Mouse (Mus musculus) spleen, adult 18-20 months (tissue): ENCODE measurements around the gene Ap1ar.
A peak's percentile ranks its signal among the peaks of the same experiment; 100 is the strongest.

Source experiments
- DNase-seq, 2 experiments: peaks; one replicate each; pipeline ENCODE4 v3.0.0; 2022; ENCODE audit warnings: mixed read lengths in 2 of 2

Ap1ar gene

GRCm38 (mm10) chr3:127837154-127837865 is at the start of gene Ap1ar:
TSS of gene Ap1ar (minus strand) at chr3:127837523.
- DNase-seq, result peak; percentile 90 to 95

- DNase-seq, result no peak
Measured at GRCm38 (mm10) chr3:127881684-127882083, 44.4 kb upstream of the Ap1ar start.

- no peak for DNase-seq
Measured at GRCm38 (mm10) chr3:127879968-127880367, 42.6 kb upstream of the Ap1ar start.

GRCm38 (mm10) chr3:127875509-127875908 is 38.2 kb upstream of the Ap1ar start:
- no peak for DNase-seq

- DNase-seq, result no peak
Measured at GRCm38 (mm10) chr3:127875059-127875458, 37.7 kb upstream of the Ap1ar start.

- no peak for DNase-seq
Measured at GRCm38 (mm10) chr3:127874254-127874883, 37.0 kb upstream of the Ap1ar start.

- DNase-seq, result no peak
Measured at GRCm38 (mm10) chr3:127871575-127871974, 34.3 kb upstream of the Ap1ar start.

GRCm38 (mm10) chr3:127868880-127869279 is 31.6 kb upstream of the Ap1ar start:
- DNase-seq, result no peak

GRCm38 (mm10) chr3:127868046-127868758 is 30.9 kb upstream of the Ap1ar start:
- no peak for DNase-seq

GRCm38 (mm10) chr3:127864242-127864641 is 26.9 kb upstream of the Ap1ar start:
- no peak for DNase-seq

GRCm38 (mm10) chr3:127863571-127863970 is 26.2 kb upstream of the Ap1ar start:
- DNase-seq, result no peak

- no peak for DNase-seq
Measured at GRCm38 (mm10) chr3:127862479-127862878, 25.2 kb upstream of the Ap1ar start.

- no peak for DNase-seq
Measured at GRCm38 (mm10) chr3:127861340-127861739, 24.0 kb upstream of the Ap1ar start.

GRCm38 (mm10) chr3:127853431-127854206 is 16.3 kb upstream of the Ap1ar start:
- peak; percentile 32 to 58 for DNase-seq

- no peak for DNase-seq
Measured at GRCm38 (mm10) chr3:127852722-127853121, 15.4 kb upstream of the Ap1ar start.

GRCm38 (mm10) chr3:127850776-127851646 is 13.7 kb upstream of the Ap1ar start:
- DNase-seq, result no peak

- DNase-seq, result no peak
Measured at GRCm38 (mm10) chr3:127849922-127850321, 12.6 kb upstream of the Ap1ar start.

- no peak for DNase-seq
Measured at GRCm38 (mm10) chr3:127848088-127848808, 10.9 kb upstream of the Ap1ar start.

GRCm38 (mm10) chr3:127843941-127844327 is 6.6 kb upstream of the Ap1ar start:
- DNase-seq, result no peak

GRCm38 (mm10) chr3:127843324-127843940 is 6.1 kb upstream of the Ap1ar start:
- DNase-seq, result no peak

- no peak for DNase-seq
Measured at GRCm38 (mm10) chr3:127841926-127842325, 4.6 kb upstream of the Ap1ar start.
